Mouse (Mus musculus): Measurements from ENCODE around the gene C5ar2.

The C5ar2 gene

DNA sequence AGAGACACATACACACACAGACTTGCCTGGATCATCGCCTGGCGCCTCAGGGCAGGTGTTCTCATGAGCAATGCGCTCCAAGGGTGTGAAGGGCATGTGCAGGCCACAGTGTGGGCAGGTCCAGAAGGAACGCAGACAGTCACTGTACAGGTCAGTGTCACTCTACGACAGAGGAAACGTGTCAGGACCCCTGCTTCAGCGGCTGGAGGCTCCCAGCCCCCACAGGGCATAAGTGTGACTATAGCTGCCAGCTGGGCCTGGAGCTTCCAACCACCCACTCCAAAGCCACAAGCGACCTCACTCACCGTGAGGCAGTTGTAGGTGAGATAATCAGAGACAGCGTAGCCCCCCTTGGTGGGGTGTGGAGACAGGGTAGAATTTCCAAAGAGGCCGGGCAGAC lies 45.4 kb downstream of the C5ar2 start:
- DNase-seq (ENCODE audit: low read depth, low spot score) = no peak

DNA sequence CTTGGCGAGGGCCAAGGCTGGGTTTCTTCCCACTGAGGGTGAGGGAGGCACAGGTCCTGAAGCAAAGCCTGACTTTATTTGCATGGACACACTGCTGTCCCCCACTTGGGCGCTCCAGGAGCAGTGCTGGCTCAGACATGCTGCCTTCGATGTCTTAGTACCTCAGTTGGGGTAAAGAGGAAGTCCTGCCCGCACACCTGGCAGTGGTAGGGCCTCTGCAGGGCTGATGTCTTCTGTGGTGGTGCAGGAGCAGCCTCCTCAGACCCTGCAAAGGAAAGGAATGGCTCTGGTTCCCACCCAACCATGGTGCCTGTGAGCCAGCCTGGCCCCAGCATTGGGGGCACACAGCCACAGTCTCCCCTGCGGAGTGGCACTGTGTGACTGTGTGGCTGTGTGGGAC lies 46.8 kb downstream of the C5ar2 start:
- DNase-seq (ENCODE audit: low read depth, low spot score) = no peak

DNA sequence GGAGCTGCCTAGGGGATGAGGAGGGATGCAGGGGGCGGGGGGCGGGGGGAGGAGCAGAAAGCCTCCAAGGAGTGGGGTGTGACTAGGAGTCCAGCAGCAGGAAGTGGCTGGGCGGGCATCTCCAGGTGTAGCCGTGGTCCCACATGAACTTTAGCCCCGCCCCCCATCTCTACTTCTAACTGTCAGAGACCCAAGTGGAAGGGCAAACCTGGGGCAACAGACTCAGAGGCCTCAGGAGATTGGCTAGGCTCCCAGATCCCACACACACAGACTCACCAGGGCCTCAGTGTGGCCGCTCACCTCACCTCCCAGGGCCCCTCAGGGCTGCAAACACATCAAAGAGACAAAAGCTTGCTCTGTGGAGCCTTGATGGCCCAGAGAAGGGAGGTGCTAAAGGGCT lies 47.3 kb downstream of the C5ar2 start:
- no peak for DNase-seq (ENCODE audit: low read depth, low spot score)

DNA sequence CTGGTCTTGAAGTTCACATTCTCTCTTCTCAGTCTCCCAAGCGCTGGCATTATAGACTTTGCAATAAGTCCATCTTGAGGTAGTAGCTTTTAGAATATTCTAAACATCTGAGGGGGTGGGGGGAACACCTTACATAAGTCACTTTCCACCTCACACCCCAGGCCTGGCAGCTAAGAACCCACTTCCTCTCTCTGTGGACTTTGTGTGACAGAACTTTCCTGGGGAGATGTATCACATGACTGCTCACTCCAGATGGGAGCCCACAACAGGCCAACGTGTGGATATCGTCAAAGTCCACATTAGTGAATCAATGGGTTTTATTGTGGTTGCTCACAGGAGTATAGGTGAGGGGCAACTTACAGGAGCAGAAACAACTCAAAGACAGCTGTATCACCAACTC lies 50.3 kb downstream of the C5ar2 start:
- DNase-seq (ENCODE audit: low read depth, low spot score) = no peak

DNA sequence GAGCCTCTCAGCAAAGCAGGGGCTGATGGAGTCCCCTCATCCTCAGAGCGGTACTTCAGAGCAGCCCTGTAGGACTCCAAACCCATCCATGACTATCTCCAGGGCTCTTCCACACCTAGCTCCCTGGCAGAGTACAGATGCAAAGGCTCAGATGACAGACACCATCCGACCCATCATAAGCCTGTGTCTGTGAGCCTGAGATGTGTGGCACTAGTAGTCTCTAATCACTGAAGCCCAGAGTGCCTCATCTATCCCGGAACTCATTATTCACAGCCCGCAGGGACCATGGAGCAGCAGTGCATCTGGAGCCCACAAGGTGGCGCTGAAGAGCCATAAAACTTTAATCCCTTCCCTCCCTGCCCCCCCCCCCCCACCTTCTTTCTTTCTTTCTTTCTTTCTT lies 51.6 kb downstream of the C5ar2 start:
- no peak for DNase-seq (ENCODE audit: low read depth, low spot score)

DNA sequence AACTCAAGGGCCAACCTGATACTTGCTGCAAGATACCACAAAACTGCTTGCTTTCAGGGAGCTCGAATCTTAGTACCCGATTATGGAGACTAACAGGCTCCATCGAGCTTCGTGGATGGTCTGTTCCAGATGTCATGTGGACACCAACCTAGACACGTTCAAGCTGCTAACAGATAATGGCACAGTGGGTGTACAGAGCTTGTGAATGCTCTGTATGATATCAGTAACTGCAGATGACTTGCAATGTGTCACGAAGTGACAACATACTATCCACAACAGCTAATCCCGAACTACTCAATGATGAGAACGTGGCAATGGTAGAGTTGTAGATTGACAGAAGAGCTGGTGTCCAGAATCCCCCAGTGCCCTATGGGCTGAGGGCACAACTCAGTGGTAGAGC lies 56.5 kb downstream of the C5ar2 start:
- DNase-seq (ENCODE audit: low read depth, low spot score) = no peak

Measured in telencephalon, adult 2 months (tissue).